Mouse (Mus musculus): Measurements from ENCODE around the gene Gm4491.
A peak's percentile ranks its signal among the peaks of the same experiment; 100 is the strongest.

The Gm4491 gene

GRCm38 (mm10) chr14:57075537-57075936 lies 40.1 kb downstream of the Gm4491 start:
- DNase-seq = no peak

- peak; percentile 64 for DNase-seq
These were observed 45.8 kb downstream of the Gm4491 start for GRCm38 (mm10) chr14:57069906-57070305.

GRCm38 (mm10) chr14:57066053-57066452 lies 49.6 kb downstream of the Gm4491 start:
- DNase-seq = no peak
